ENCODE assay signal across 8 mouse cellular contexts in the genomic region with DNA sequence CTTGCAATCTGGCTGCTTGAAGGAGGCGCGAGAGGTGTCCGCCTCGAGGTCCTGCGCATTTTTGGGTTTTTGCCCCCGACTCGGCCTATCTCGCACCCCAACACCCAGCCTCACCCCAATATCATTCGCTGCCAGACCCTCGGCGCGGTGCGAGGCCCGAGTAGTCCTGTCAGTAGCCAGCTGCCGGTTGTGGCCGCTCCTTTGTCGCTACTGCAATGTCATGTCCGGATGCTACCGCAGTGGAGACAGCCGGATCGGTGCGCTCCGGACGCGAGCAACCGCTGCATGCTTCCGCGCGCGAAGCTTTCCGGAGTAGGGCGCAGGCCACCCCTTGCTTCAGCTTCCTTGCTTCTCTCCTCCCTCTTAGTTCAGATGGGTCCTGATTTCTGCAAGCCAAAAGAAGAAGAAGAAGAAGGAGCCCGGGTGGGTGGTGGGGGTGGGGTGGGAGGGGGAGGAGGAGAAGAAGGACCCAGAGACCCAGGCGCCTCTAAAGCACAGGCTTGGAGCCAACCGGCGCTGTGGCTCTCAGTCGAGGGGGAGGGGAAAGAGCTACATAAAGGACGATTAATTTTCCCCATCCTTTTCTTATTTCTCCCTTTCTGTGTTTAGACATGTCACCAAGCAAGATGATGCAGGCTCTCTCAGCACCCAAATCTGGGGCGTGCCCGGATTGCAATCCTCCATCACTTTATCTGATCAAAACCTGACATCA. TPM values are rescaled to one million over a fixed set of nuclear protein-coding genes. Genes with fewer than 3 reads are reported as not detected.
DNase-seq lines count a peak whose midpoint lies in the region; ATAC-seq and TF ChIP-seq lines count a peak whose summit lies in the region.

No protein-coding gene starts in this region.

- TF ChIP-seq CTCF in embryonic fibroblast, embryonic 13.5 days (IDR thresholded peaks at IDR 0.05; ENCODE audit: borderline replicate concordance, insufficient read depth, low read length) = no peak
- TF ChIP-seq CTCF in lung, adult 2 months (IDR thresholded peaks at IDR 0.05; ENCODE audit: insufficient read depth, low read length) = no peak

- peak overlapping the region; percentile 87 for H3K9ac ChIP-seq in heart, embryonic 13.5 days
- H3K9ac ChIP-seq in neural tube, embryonic 13.5 days = peak overlapping the region; percentile 100

- TF ChIP-seq POLR2A in embryonic fibroblast, embryonic 13.5 days (IDR thresholded peaks at IDR 0.05; ENCODE audit: low read depth, low read length) = no peak
- no peak for TF ChIP-seq POLR2A in lung, adult 2 months (IDR thresholded peaks at IDR 0.05; ENCODE audit: borderline replicate concordance, extremely low read depth, low read depth, low read length)

- no peaks in the 10 kb centered on the region for H3K36me3 ChIP-seq in heart, embryonic 13.5 days
- H3K36me3 ChIP-seq in neural tube, embryonic 13.5 days = peaks cover 25% of the 10 kb centered on the region

- H3K9me3 ChIP-seq in heart, embryonic 13.5 days = no peaks in the 10 kb centered on the region
- H3K9me3 ChIP-seq in neural tube, embryonic 13.5 days = no peaks in the 10 kb centered on the region

- no peaks in the 10 kb centered on the region for H3K4me1 ChIP-seq in embryonic fibroblast, embryonic 13.5 days (ENCODE audit: control insufficient read depth, insufficient read depth, low read length)
- peaks cover 11% of the 10 kb centered on the region; the same call in 1 of the 2 replicates for H3K4me1 ChIP-seq in heart, embryonic 13.5 days
- no peaks in the 10 kb centered on the region for H3K4me1 ChIP-seq in lung, adult 2 months (ENCODE audit: control insufficient read depth, insufficient read depth, low read length)
- peaks cover 35% of the 10 kb centered on the region for H3K4me1 ChIP-seq in neural tube, embryonic 13.5 days (replicated peaks)

- 2% methylated on average over 39 of the region's 40 CpGs for WGBS in heart, embryonic 13.5 days
- 3% methylated on average over 39 of the region's 40 CpGs for WGBS in lung, adult 2 months
- under 1% methylated on average over 38 of the region's 40 CpGs for WGBS in neural tube, embryonic 13.5 days

- peak; percentile 47 for DNase-seq in layer of hippocampus, adult 11-12 months (ENCODE audit: low spot score)
- DNase-seq in layer of hippocampus, adult 9-10 months (ENCODE audit: low spot score) = no peak
- peak; percentile 70 to 78 for DNase-seq in kidney, postnatal 4 days
- DNase-seq in lung, adult 2 months = peak; percentile 40
- DNase-seq in testis, postnatal 10 days (ENCODE audit: low spot score) = peak; percentile 63

- peaks cover 28% of the 10 kb centered on the region for H3K27me3 ChIP-seq in heart, embryonic 13.5 days (replicated peaks)
- no peaks in the 10 kb centered on the region for H3K27me3 ChIP-seq in neural tube, embryonic 13.5 days

- H3K27ac ChIP-seq in embryonic fibroblast, embryonic 13.5 days (ENCODE audit: insufficient read depth, low read length) = no peak overlapping the region
- H3K27ac ChIP-seq in heart, embryonic 13.5 days (replicated peaks) = no peak overlapping the region
- peak overlapping the region; percentile 98 for H3K27ac ChIP-seq in neural tube, embryonic 13.5 days (replicated peaks)

- ATAC-seq in heart, embryonic 13.5 days (ENCODE audit: extremely low read depth, insufficient number of reproducible peaks, low FRiP score, low TSS enrichment) = no peak
- peak; percentile 76 for ATAC-seq in neural tube, embryonic 13.5 days (ENCODE audit: low read depth)

- H3K4me3 ChIP-seq in embryonic fibroblast, embryonic 13.5 days (ENCODE audit: insufficient read depth, low read length) = peak overlapping the region; percentile 75
- H3K4me3 ChIP-seq in heart, embryonic 13.5 days = peak overlapping the region; percentile 69
- H3K4me3 ChIP-seq in lung, adult 2 months (replicated peaks; ENCODE audit: extremely low read depth, low read depth, low read length) = peak overlapping the region; percentile 61
- H3K4me3 ChIP-seq in neural tube, embryonic 13.5 days = peak overlapping the region; percentile 97

- peak overlapping the region; percentile 99 for H3K4me2 ChIP-seq in heart, embryonic 13.5 days
- peak overlapping the region; percentile 77 for H3K4me2 ChIP-seq in neural tube, embryonic 13.5 days

RNA-seq across cellular contexts. Expression of a gene that starts 1.1 kb away (rescaled TPM):
- polyA plus RNA-seq in embryonic fibroblast, embryonic 13.5 days (2011; ENCODE audit: insufficient read length, low read depth, missing spikeins) = 5.4 and 7.0 TPM in 2 replicates
- 9.6 and 10.4 TPM in 2 replicates for polyA plus RNA-seq in heart, embryonic 13.5 days (2015; fragmentation: Nextera tagmentation; extraction: Ambion mirVana)
- polyA plus RNA-seq in lung, adult 2 months (2012; rRNA removed) = 29.5 and 29.7 TPM in 2 replicates
- polyA plus RNA-seq in neural tube, embryonic 13.5 days (2015; fragmentation: Nextera tagmentation; extraction: Ambion mirVana) = 75.1 and 81.2 TPM in 2 replicates
